Mouse (Mus musculus) G1E (cell line): ENCODE data around the gene Lrrn2. TPM values are rescaled to one million over a fixed set of nuclear protein-coding genes. Genes with fewer than 3 reads are reported as not detected.

Source experiments
- ATAC-seq: 2 replicates; pipeline ENCODE4 v1.8.0; 2016; ENCODE audit warnings: mild to moderate bottlenecking; ENCODE audit not compliant: insufficient number of reproducible peaks, poor library complexity, low FRiP score, severe bottlenecking; ENCODE audit errors: extremely low read depth
- DNase-seq: peaks from one replicate; pipeline ENCODE4 v3.0.0; 2012; ENCODE audit warnings: low spot score
- H3K27me3 ChIP-seq: 2 replicates; pipeline ENCODE4 v1.6.1; 2012; ENCODE audit warnings: mild to moderate bottlenecking, low read length, inconsistent platforms; ENCODE audit not compliant: insufficient read depth
- H3K36me3 ChIP-seq: replicated peaks from 2 replicates; pipeline ENCODE3; 2012; ENCODE audit warnings: mild to moderate bottlenecking, inconsistent platforms
- H3K4me1 ChIP-seq: 2 replicates; pipeline ENCODE4 v1.6.1; 2012; ENCODE audit warnings: low read depth, low read length, inconsistent platforms, mixed read lengths; ENCODE audit not compliant: insufficient read depth
- H3K4me3 ChIP-seq: 2 replicates; pipeline ENCODE4 v1.5.1; 2012; ENCODE audit warnings: low read depth, mild to moderate bottlenecking, inconsistent platforms, low read length, moderate library complexity, mixed read lengths
- H3K9me3 ChIP-seq: replicated peaks from 2 replicates; pipeline ENCODE4 v1.6.1; 2012; ENCODE audit warnings: inconsistent platforms
- CTCF ChIP-seq: IDR thresholded peaks from 2 replicates; pipeline ENCODE4 v1.5.1; 2012; ENCODE audit warnings: low read depth, low read length, inconsistent platforms, mixed read lengths
- GATA1 ChIP-seq: IDR thresholded peaks from 2 replicates; pipeline ENCODE4 v1.6.1; 2012; ENCODE audit warnings: borderline replicate concordance, low read length, inconsistent platforms, mixed read lengths
- GATA2 ChIP-seq: IDR thresholded peaks from 2 replicates; pipeline ENCODE4 v1.6.1; 2012; ENCODE audit warnings: low read depth, low read length, inconsistent platforms, borderline replicate concordance
- POLR2AphosphoS5 ChIP-seq: IDR thresholded peaks from 2 replicates; pipeline ENCODE4 v1.6.1; 2012; ENCODE audit warnings: low read depth, low read length, inconsistent platforms; ENCODE audit not compliant: insufficient replicate concordance
- TAL1 ChIP-seq: conservative IDR thresholded peaks from 2 replicates; pipeline ENCODE4 v1.6.1; 2012; ENCODE audit warnings: low read depth, low read length, inconsistent platforms, mixed read lengths
- polyA plus RNA-seq: library from polyadenylated mRNA; stranded (reverse); fragments of >175 nt; gene quantifications from 2 replicates; pipeline ENCODE4 v1.2.3, GENCODE M21; 2012
- total RNA-seq, 2 experiments: library from RNA; stranded (forward) in 1 of 2; stranded (reverse) in 1 of 2; fragments of 200-1000 nt in 1 of 2; fragments of >200 nt in 1 of 2; fragmentation: Nextera tagmentation in 1 of 2; gene quantifications; 2 replicates each; pipeline ENCODE4 v1.2.3; 2014 to 2017

Lrrn2 gene
- total and polyA plus RNA-seq, 3 experiments = 0.22 TPM; not detected in 2

- DNase-seq (no peak), ATAC-seq (no peak)
- Histone ChIP-seq H3K27me3 (peaks cover 61% of the 10 kb centered on the region), H3K36me3 (no peaks in the 10 kb centered on the region), H3K4me1 (no peaks in the 10 kb centered on the region), H3K9me3 (no peaks in the 10 kb centered on the region), H3K4me3 (no peak overlapping the region)
- no peak for TF ChIP-seq TAL1
- TF ChIP-seq GATA1 = no peak
- no peak for TF ChIP-seq GATA2
- no peak for TF ChIP-seq CTCF
- TF ChIP-seq POLR2AphosphoS5 = no peak
These were observed 292 bp upstream of the Lrrn2 start for GRCm38 (mm10) chr1:132879801-132880160.

DNA sequence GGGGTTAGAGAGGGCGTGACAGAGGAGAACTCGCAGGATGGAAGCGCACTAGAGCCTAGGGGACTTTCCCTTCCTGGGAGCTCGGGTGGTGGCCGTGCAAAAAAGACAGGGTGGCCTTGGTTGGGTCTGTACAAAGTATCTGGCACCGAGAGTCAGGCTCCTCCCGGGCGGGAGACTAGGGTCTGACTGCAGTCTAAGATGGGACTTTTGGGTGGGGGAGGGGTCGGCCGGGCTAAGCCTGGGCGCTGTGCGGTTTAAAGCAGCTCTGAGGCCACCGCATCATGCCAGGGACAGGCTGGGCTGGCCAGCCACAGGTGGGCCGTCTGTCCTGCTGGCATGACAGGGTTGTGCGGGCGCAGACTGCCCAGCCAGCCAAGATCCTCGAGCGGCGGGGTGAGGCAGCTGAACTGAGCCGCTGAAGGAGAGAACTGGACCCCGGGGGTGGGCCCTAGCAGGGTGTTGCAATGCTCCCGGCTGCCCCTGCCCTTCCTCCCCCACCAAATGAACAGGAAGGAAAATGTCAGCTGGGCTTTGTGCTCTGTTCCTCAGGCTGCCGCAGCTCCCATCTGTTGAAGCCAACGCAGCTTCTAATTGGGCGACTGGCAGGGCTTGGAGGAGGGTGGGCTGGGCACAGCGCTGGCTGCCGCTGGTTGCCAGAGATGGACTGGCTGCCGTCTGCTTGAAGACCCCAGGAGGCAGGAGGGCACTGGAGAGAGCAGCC is 1.1 kb downstream of the Lrrn2 start:
- ATAC-seq (no peak), DNase-seq (no peak)
- Histone ChIP-seq H3K27me3 (peaks cover 57% of the 10 kb centered on the region), H3K36me3 (no peaks in the 10 kb centered on the region), H3K9me3 (no peaks in the 10 kb centered on the region), H3K4me1 (no peaks in the 10 kb centered on the region), H3K4me3 (no peak overlapping the region)
- TF ChIP-seq TAL1 (no peak), CTCF (no peak), GATA1 (no peak)

DNA sequence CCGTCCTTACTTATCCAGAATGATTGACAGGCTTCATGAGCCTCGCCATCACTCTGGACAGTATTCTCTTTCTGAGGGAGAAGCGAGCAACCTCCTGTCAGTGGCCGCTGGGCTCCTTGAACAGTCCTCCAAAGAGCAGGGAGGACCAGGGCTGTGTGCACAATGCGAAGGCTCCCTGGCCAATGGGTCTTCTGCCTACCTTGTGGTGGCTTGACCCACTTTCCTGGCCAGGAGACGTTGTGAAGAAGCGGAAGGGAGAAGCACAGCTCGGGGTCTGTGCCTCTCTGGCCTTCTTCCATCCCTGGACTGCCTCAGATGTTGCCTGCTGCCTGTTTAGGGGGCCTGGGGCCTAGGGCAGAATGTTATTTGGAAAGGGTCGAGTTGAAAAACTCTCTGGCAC is 1.8 kb downstream of the Lrrn2 start:
- Histone ChIP-seq H3K27me3 (peaks cover 55% of the 10 kb centered on the region), H3K36me3 (no peaks in the 10 kb centered on the region), H3K4me1 (no peaks in the 10 kb centered on the region), H3K9me3 (no peaks in the 10 kb centered on the region), H3K4me3 (no peak overlapping the region)
- DNase-seq = no peak
- ATAC-seq = no peak
- no peak for TF ChIP-seq GATA2
- TF ChIP-seq GATA1 = no peak
- TF ChIP-seq POLR2AphosphoS5 = no peak
- TF ChIP-seq TAL1 = no peak
- TF ChIP-seq CTCF = no peak

DNA sequence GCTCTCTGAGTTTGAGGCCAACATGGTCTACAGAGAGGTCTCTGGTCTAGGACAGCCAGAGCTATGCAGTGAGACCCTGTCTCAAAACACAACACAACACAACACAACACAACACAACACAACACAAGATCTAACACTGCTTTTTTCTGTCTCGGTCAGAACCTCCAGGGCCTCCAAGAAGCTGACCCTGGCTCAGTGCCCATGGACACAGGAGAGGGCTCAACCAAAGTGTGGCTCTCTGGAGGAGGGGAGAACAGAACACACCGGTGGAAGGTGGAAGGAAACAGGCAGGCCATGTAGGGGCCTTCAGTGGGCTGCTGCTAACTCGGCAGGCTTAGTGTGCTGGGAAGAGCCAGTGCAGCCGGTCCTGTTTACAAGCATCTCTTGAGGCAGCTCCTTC is 5.6 kb downstream of the Lrrn2 start:
- H3K27me3 ChIP-seq = peaks cover 36% of the 10 kb centered on the region
- ATAC-seq = no peak

GRCm38 (mm10) chr1:132886626-132887025 is 6.6 kb downstream of the Lrrn2 start:
- TF ChIP-seq GATA2 (no peak), POLR2AphosphoS5 (no peak)
- Histone ChIP-seq H3K4me1 (no peaks in the 10 kb centered on the region), H3K36me3 (no peaks in the 10 kb centered on the region), H3K27me3 (peaks cover 31% of the 10 kb centered on the region), H3K4me3 (no peak overlapping the region), H3K9me3 (no peaks in the 10 kb centered on the region)
- DNase-seq = no peak
- ATAC-seq = no peak

More for the DNA sequence above, 5.6 kb downstream of the Lrrn2 start:
- TF ChIP-seq GATA2 = no peak
- TF ChIP-seq TAL1 = no peak
- TF ChIP-seq GATA1 = no peak
- no peak for TF ChIP-seq POLR2AphosphoS5
- no peak for TF ChIP-seq CTCF
- Histone ChIP-seq H3K4me3 (no peak overlapping the region), H3K9me3 (no peaks in the 10 kb centered on the region), H3K36me3 (no peaks in the 10 kb centered on the region), H3K4me1 (no peaks in the 10 kb centered on the region)
- no peak for DNase-seq

- H3K4me1 ChIP-seq = 0 out of 2 replicates have a peak, but pooled peaks cover 2% of the 10 kb centered on the region
- no peaks in the 10 kb centered on the region for H3K9me3 ChIP-seq
- no peak overlapping the region for H3K4me3 ChIP-seq
- DNase-seq = no peak
- peaks cover 21% of the 10 kb centered on the region for H3K27me3 ChIP-seq
- ATAC-seq = no peak
- no peaks in the 10 kb centered on the region for H3K36me3 ChIP-seq
- TF ChIP-seq GATA2 = no peak
- no peak for TF ChIP-seq POLR2AphosphoS5
- no peak for TF ChIP-seq GATA1
- TF ChIP-seq CTCF = no peak
These were observed 8.7 kb downstream of the Lrrn2 start for GRCm38 (mm10) chr1:132888811-132889210.

- no peak overlapping the region for H3K4me3 ChIP-seq
- H3K27me3 ChIP-seq = peaks cover 23% of the 10 kb centered on the region
- H3K9me3 ChIP-seq = no peaks in the 10 kb centered on the region
- H3K36me3 ChIP-seq = no peaks in the 10 kb centered on the region
- DNase-seq = no peak
- no peak for TF ChIP-seq GATA2
- no peak for TF ChIP-seq GATA1
- TF ChIP-seq POLR2AphosphoS5 = no peak
- no peak for TF ChIP-seq CTCF
- no peak for TF ChIP-seq TAL1
- 0 out of 2 replicates have a peak, but pooled peaks cover 2% of the 10 kb centered on the region for H3K4me1 ChIP-seq
- no peak for ATAC-seq
These were observed 10.2 kb downstream of the Lrrn2 start for GRCm38 (mm10) chr1:132890161-132890794.
